8 mouse cellular contexts compared by ENCODE assay signal in the genomic region with DNA sequence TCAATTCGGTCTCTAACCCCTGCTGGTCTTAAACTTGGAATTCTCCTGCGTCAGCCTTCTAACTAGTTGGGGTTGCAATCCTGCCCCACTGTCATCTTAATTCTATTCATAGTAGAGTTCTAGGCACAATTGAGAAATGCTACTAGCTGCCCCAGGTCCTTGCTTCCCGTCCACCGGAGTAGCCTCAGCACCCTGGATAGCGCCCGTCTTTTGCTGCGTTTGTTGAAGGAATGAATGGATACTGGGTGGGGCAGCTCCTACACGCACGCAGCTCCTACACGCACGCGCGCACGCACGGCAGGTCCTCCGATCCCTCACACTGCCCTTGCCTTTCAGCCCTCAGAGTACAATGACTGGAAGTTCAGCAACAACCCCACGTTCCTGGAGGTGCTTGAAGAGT. TPM values are rescaled to one million over a fixed set of nuclear protein-coding genes. Genes with fewer than 3 reads are reported as not detected.
A peak's percentile ranks its signal among the peaks of the same experiment; 100 is the strongest.
DNase-seq lines count a peak whose midpoint lies in the region; ATAC-seq and TF ChIP-seq lines count a peak whose summit lies in the region.

No protein-coding gene starts in this region.

- H3K36me3 ChIP-seq in lung, postnatal 0 days (ENCODE audit: insufficient read depth, low read length), result no peaks in the 10 kb centered on the region
- no peaks in the 10 kb centered on the region for H3K36me3 ChIP-seq in forebrain, embryonic 15.5 days
- no peaks in the 10 kb centered on the region for H3K36me3 ChIP-seq in limb, embryonic 14.5 days (ENCODE audit: control insufficient read depth, insufficient read depth, low read length)
- H3K36me3 ChIP-seq in stomach, embryonic 14.5 days (ENCODE audit: control insufficient read depth, insufficient read depth, low read length), result no peaks in the 10 kb centered on the region

- no peaks in the 10 kb centered on the region for H3K9me3 ChIP-seq in lung, postnatal 0 days (ENCODE audit: low read length)
- no peaks in the 10 kb centered on the region for H3K9me3 ChIP-seq in forebrain, embryonic 15.5 days
- no peaks in the 10 kb centered on the region for H3K9me3 ChIP-seq in limb, embryonic 14.5 days (ENCODE audit: control insufficient read depth, low read length)
- no peaks in the 10 kb centered on the region for H3K9me3 ChIP-seq in stomach, embryonic 14.5 days (ENCODE audit: control insufficient read depth, low read depth, low read length)

- no peak for TF ChIP-seq POLR2A in limb, embryonic 14.5 days (IDR thresholded peaks at IDR 0.05; ENCODE audit: borderline replicate concordance, extremely low read depth, insufficient read depth, insufficient read length)

- no peaks in the 10 kb centered on the region for H3K27me3 ChIP-seq in lung, postnatal 0 days (replicated peaks; ENCODE audit: insufficient read depth, low read length)
- H3K27me3 ChIP-seq in forebrain, embryonic 15.5 days, result peaks cover 9% of the 10 kb centered on the region; the same call in 1 of the 2 replicates
- H3K27me3 ChIP-seq in limb, embryonic 14.5 days (ENCODE audit: control insufficient read depth, insufficient read depth, low read length), result 0 out of 2 replicates have a peak, but pooled peaks cover 4% of the 10 kb centered on the region
- H3K27me3 ChIP-seq in stomach, embryonic 14.5 days (ENCODE audit: control insufficient read depth, insufficient read depth, low read length), result no peaks in the 10 kb centered on the region

- WGBS in lung, postnatal 0 days, result 13% methylated on average over 17 of the region's 17 CpGs
- 7% methylated on average over 17 of the region's 17 CpGs for WGBS in forebrain, embryonic 15.5 days
- 6% methylated on average over 17 of the region's 17 CpGs for WGBS in limb, embryonic 14.5 days
- WGBS in stomach, embryonic 14.5 days, result 8% methylated on average over 17 of the region's 17 CpGs

- no peak overlapping the region for H3K27ac ChIP-seq in lung, postnatal 0 days (ENCODE audit: low read length)
- no peak overlapping the region for H3K27ac ChIP-seq in forebrain, embryonic 15.5 days (replicated peaks)
- H3K27ac ChIP-seq in limb, embryonic 14.5 days (replicated peaks; ENCODE audit: low read depth, low read length), result no peak overlapping the region
- H3K27ac ChIP-seq in stomach, embryonic 14.5 days (ENCODE audit: low read length), result no peak overlapping the region

- peak; percentile 60 for DNase-seq in lung, postnatal 0 days (ENCODE audit: low spot score)
- no peak for DNase-seq in lung, postnatal 25 days (ENCODE audit: low spot score)
- DNase-seq in adrenal gland, adult 2 months, result peak; percentile 54
- DNase-seq in limb, embryonic 14.5 days (ENCODE audit: low spot score), result peak; percentile 70
- no peak for DNase-seq in cerebellum, adult 9-11 months
- DNase-seq in spleen, adult 18-20 months, result no peak

- no peak overlapping the region for H3K9ac ChIP-seq in lung, postnatal 0 days (replicated peaks; ENCODE audit: low read depth)
- no peak overlapping the region for H3K9ac ChIP-seq in forebrain, embryonic 15.5 days (replicated peaks)
- no peak overlapping the region for H3K9ac ChIP-seq in limb, embryonic 14.5 days (ENCODE audit: low read depth, low read length, severe bottlenecking)
- H3K9ac ChIP-seq in stomach, embryonic 14.5 days (replicated peaks; ENCODE audit: low read depth, low read length), result no peak overlapping the region

- H3K4me1 ChIP-seq in lung, postnatal 0 days (ENCODE audit: insufficient read depth, low read depth, low read length), result no peaks in the 10 kb centered on the region
- 0 out of 2 replicates have a peak, but pooled peaks cover 3% of the 10 kb centered on the region for H3K4me1 ChIP-seq in forebrain, embryonic 15.5 days
- H3K4me1 ChIP-seq in limb, embryonic 14.5 days (ENCODE audit: control insufficient read depth, insufficient read depth, low read length), result no peaks in the 10 kb centered on the region
- no peaks in the 10 kb centered on the region for H3K4me1 ChIP-seq in stomach, embryonic 14.5 days (ENCODE audit: control insufficient read depth, insufficient read depth, low read length)

- TF ChIP-seq CTCF in lung, postnatal 0 days (IDR thresholded peaks at IDR 0.05), result no peak

- no peak overlapping the region for H3K4me3 ChIP-seq in lung, postnatal 0 days (ENCODE audit: low read depth, low read length)
- peak overlapping the region; percentile 21 for H3K4me3 ChIP-seq in forebrain, embryonic 15.5 days
- no peak overlapping the region for H3K4me3 ChIP-seq in limb, embryonic 14.5 days (replicated peaks; ENCODE audit: low read length)
- H3K4me3 ChIP-seq in stomach, embryonic 14.5 days (ENCODE audit: low read depth, low read length), result no peak overlapping the region

- no peak for ATAC-seq in lung, postnatal 0 days
- no peak for ATAC-seq in forebrain, embryonic 15.5 days (replicated peaks)
- no peak for ATAC-seq in limb, embryonic 14.5 days (ENCODE audit: low FRiP score, low read depth)
- ATAC-seq in stomach, embryonic 14.5 days (ENCODE audit: insufficient number of reproducible peaks, insufficient read depth, low FRiP score, low read depth), result no peak

- H3K4me2 ChIP-seq in lung, postnatal 0 days (replicated peaks; ENCODE audit: low read depth, low read length), result no peak overlapping the region
- H3K4me2 ChIP-seq in forebrain, embryonic 15.5 days (replicated peaks), result peak overlapping the region; percentile 35
- H3K4me2 ChIP-seq in limb, embryonic 14.5 days (replicated peaks; ENCODE audit: low read depth, low read length, severe bottlenecking), result peak overlapping the region; percentile 25; the same call in 1 of the 2 replicates
- peak overlapping the region; percentile 26; the same call in 1 of the 2 replicates for H3K4me2 ChIP-seq in stomach, embryonic 14.5 days (replicated peaks; ENCODE audit: low read depth, low read length)

- TF ChIP-seq EP300 in lung, postnatal 0 days (IDR thresholded peaks at IDR 0.05), result no peak

RNA-seq across cellular contexts. Expression of a gene that starts 31.9 kb away (rescaled TPM):
- 5.3 and 6.8 TPM in 2 replicates for polyA plus RNA-seq in lung, postnatal 0 days (2015; fragmentation: Nextera tagmentation; extraction: Ambion mirVana)
- total RNA-seq in adrenal gland, adult 2 months (2021), result 1 to 10 TPM in 1 of 2 experiments, under 1 TPM in 1; 0.89 to 1.9 TPM
- polyA plus RNA-seq in adrenal gland, adult 2 months (2012; rRNA removed), result 3.6 and 4.2 TPM in 2 replicates
- 0.78 and 1.2 TPM in 2 replicates for polyA plus RNA-seq in forebrain, embryonic 15.5 days (2015; fragmentation: Nextera tagmentation; extraction: Ambion mirVana)
- polyA plus RNA-seq in limb, embryonic 14.5 days (2012; rRNA removed), result 2.1 and 2.2 TPM in 2 replicates
- 1.4 and 2.1 TPM in 2 replicates for polyA plus RNA-seq in limb, embryonic 14.5 days (2014; fragmentation: Nextera tagmentation; extraction: Ambion mirVana)
- polyA plus RNA-seq in stomach, embryonic 14.5 days (2014; fragmentation: Nextera tagmentation; extraction: Ambion mirVana), result 1.2 and 1.5 TPM in 2 replicates

RNA-seq across cellular contexts. Expression of a gene that starts 32.3 kb away (rescaled TPM):
- polyA plus RNA-seq in lung, postnatal 0 days (2015; fragmentation: Nextera tagmentation; extraction: Ambion mirVana), result 98.3 and 137 TPM in 2 replicates
- 10 to 100 TPM; 20.9 to 22.4 TPM for total RNA-seq in adrenal gland, adult 2 months (2021)
- 39.1 and 41.3 TPM in 2 replicates for polyA plus RNA-seq in adrenal gland, adult 2 months (2012; rRNA removed)
- polyA plus RNA-seq in forebrain, embryonic 15.5 days (2015; fragmentation: Nextera tagmentation; extraction: Ambion mirVana), result 7.2 and 7.8 TPM in 2 replicates
- polyA plus RNA-seq in limb, embryonic 14.5 days (2012; rRNA removed), result 29.7 and 31.3 TPM in 2 replicates
- polyA plus RNA-seq in limb, embryonic 14.5 days (2014; fragmentation: Nextera tagmentation; extraction: Ambion mirVana), result 35.4 and 36.2 TPM in 2 replicates
- polyA plus RNA-seq in stomach, embryonic 14.5 days (2014; fragmentation: Nextera tagmentation; extraction: Ambion mirVana), result 32.9 and 36.0 TPM in 2 replicates

Comparison
In these comparisons a context has a peak if more than half of its experiments do, and no peak if none do; other contexts are left out.
1. DNase-seq: peak in lung, postnatal 0 days (single experiment), adrenal gland, adult 2 months (single experiment) and limb, embryonic 14.5 days (single experiment); none in lung, postnatal 25 days (single experiment), cerebellum, adult 9-11 months (single experiment) and spleen, adult 18-20 months (0 of 2).